Mouse (Mus musculus): ENCODE measurements around the gene Dppa4. TPM values are rescaled to one million over a fixed set of nuclear protein-coding genes. Genes with fewer than 3 reads are reported as not detected.
A peak's percentile ranks its signal among the peaks of the same experiment; 100 is the strongest.

The Dppa4 gene
- polyA plus RNA-seq, 1 experiment from 2014 or later, result not detected

- no peak overlapping the region for H3K4me3 ChIP-seq (ENCODE audit: low read depth, low read length)
- no peaks in the 10 kb centered on the region for H3K4me1 ChIP-seq (ENCODE audit: control insufficient read depth, insufficient read depth, low read length)
- WGBS, result 69% methylated on average over 12 of the region's 12 CpGs
- DNase-seq (ENCODE audit: low spot score), result no peak
- no peak overlapping the region for H3K27ac ChIP-seq (ENCODE audit: low read depth, low read length)
- H3K9me3 ChIP-seq (replicated peaks; ENCODE audit: control insufficient read depth, low read length), result no peaks in the 10 kb centered on the region
- no peak for ATAC-seq
- no peak overlapping the region for H3K4me2 ChIP-seq (ENCODE audit: low read length)
- H3K9ac ChIP-seq (ENCODE audit: low read length), result no peak overlapping the region
- no peaks in the 10 kb centered on the region for H3K36me3 ChIP-seq (ENCODE audit: control insufficient read depth, insufficient read depth, low read length)
- no peaks in the 10 kb centered on the region for H3K27me3 ChIP-seq (replicated peaks; ENCODE audit: control insufficient read depth, insufficient read depth, low read length)
These were observed 26.5 kb downstream of the Dppa4 start for GRCm38 (mm10) chr16:48309912-48310630.

- Histone ChIP-seq H3K27me3 (replicated peaks; ENCODE audit: control insufficient read depth, insufficient read depth, low read length) (no peaks in the 10 kb centered on the region), H3K9me3 (replicated peaks; ENCODE audit: control insufficient read depth, low read length) (no peaks in the 10 kb centered on the region), H3K4me1 (ENCODE audit: control insufficient read depth, insufficient read depth, low read length) (no peaks in the 10 kb centered on the region), H3K36me3 (ENCODE audit: control insufficient read depth, insufficient read depth, low read length) (no peaks in the 10 kb centered on the region), H3K9ac (ENCODE audit: low read length) (no peak overlapping the region), H3K4me3 (ENCODE audit: low read depth, low read length) (no peak overlapping the region), H3K4me2 (ENCODE audit: low read length) (no peak overlapping the region), H3K27ac (ENCODE audit: low read depth, low read length) (no peak overlapping the region)
- WGBS, result 92% methylated on average over 3 of the region's 3 CpGs
- ATAC-seq, result no peak
- no peak for DNase-seq (ENCODE audit: low spot score)
These were observed 31.8 kb downstream of the Dppa4 start for GRCm38 (mm10) chr16:48315294-48315693.

- H3K4me2 ChIP-seq (ENCODE audit: low read length), result no peak overlapping the region
- H3K27me3 ChIP-seq (replicated peaks; ENCODE audit: control insufficient read depth, insufficient read depth, low read length), result no peaks in the 10 kb centered on the region
- H3K4me3 ChIP-seq (ENCODE audit: low read depth, low read length), result no peak overlapping the region
- DNase-seq (ENCODE audit: low spot score) (no peak), ATAC-seq (no peak)
- no peaks in the 10 kb centered on the region for H3K36me3 ChIP-seq (ENCODE audit: control insufficient read depth, insufficient read depth, low read length)
- H3K9me3 ChIP-seq (replicated peaks; ENCODE audit: control insufficient read depth, low read length), result no peaks in the 10 kb centered on the region
- no peaks in the 10 kb centered on the region for H3K4me1 ChIP-seq (ENCODE audit: control insufficient read depth, insufficient read depth, low read length)
- WGBS, result 100% methylated on average over 6 of the region's 6 CpGs
- H3K27ac ChIP-seq (ENCODE audit: low read depth, low read length), result no peak overlapping the region
- H3K9ac ChIP-seq (ENCODE audit: low read length), result no peak overlapping the region
These were observed 37.2 kb downstream of the Dppa4 start for GRCm38 (mm10) chr16:48320781-48321180.

- Histone ChIP-seq H3K4me2 (ENCODE audit: low read length) (no peak overlapping the region), H3K4me1 (ENCODE audit: control insufficient read depth, insufficient read depth, low read length) (no peaks in the 10 kb centered on the region), H3K36me3 (ENCODE audit: control insufficient read depth, insufficient read depth, low read length) (no peaks in the 10 kb centered on the region), H3K4me3 (ENCODE audit: low read depth, low read length) (no peak overlapping the region), H3K9ac (ENCODE audit: low read length) (no peak overlapping the region), H3K27ac (ENCODE audit: low read depth, low read length) (no peak overlapping the region), H3K9me3 (replicated peaks; ENCODE audit: control insufficient read depth, low read length) (no peaks in the 10 kb centered on the region), H3K27me3 (replicated peaks; ENCODE audit: control insufficient read depth, insufficient read depth, low read length) (no peaks in the 10 kb centered on the region)
- WGBS, result 80% methylated on average over 6 of the region's 6 CpGs
- DNase-seq (ENCODE audit: low spot score) (peak; percentile 1), ATAC-seq (no peak)
These were observed 39.6 kb downstream of the Dppa4 start for GRCm38 (mm10) chr16:48323133-48323532.

- no peak overlapping the region for H3K4me2 ChIP-seq (ENCODE audit: low read length)
- no peaks in the 10 kb centered on the region for H3K27me3 ChIP-seq (replicated peaks; ENCODE audit: control insufficient read depth, insufficient read depth, low read length)
- no peak overlapping the region for H3K27ac ChIP-seq (ENCODE audit: low read depth, low read length)
- no peaks in the 10 kb centered on the region for H3K36me3 ChIP-seq (ENCODE audit: control insufficient read depth, insufficient read depth, low read length)
- ATAC-seq (no peak), DNase-seq (ENCODE audit: low spot score) (no peak)
- no peaks in the 10 kb centered on the region for H3K9me3 ChIP-seq (replicated peaks; ENCODE audit: control insufficient read depth, low read length)
- 87% methylated on average over 8 of the region's 8 CpGs for WGBS
- H3K4me3 ChIP-seq (ENCODE audit: low read depth, low read length), result no peak overlapping the region
- H3K9ac ChIP-seq (ENCODE audit: low read length), result no peak overlapping the region
- no peaks in the 10 kb centered on the region for H3K4me1 ChIP-seq (ENCODE audit: control insufficient read depth, insufficient read depth, low read length)
These were observed 40.2 kb downstream of the Dppa4 start for GRCm38 (mm10) chr16:48323602-48324345.

- Histone ChIP-seq H3K4me3 (ENCODE audit: low read depth, low read length) (no peak overlapping the region), H3K27ac (ENCODE audit: low read depth, low read length) (no peak overlapping the region), H3K9ac (ENCODE audit: low read length) (no peak overlapping the region), H3K4me1 (ENCODE audit: control insufficient read depth, insufficient read depth, low read length) (no peaks in the 10 kb centered on the region), H3K4me2 (ENCODE audit: low read length) (no peak overlapping the region), H3K9me3 (replicated peaks; ENCODE audit: control insufficient read depth, low read length) (no peaks in the 10 kb centered on the region), H3K27me3 (replicated peaks; ENCODE audit: control insufficient read depth, insufficient read depth, low read length) (no peaks in the 10 kb centered on the region), H3K36me3 (ENCODE audit: control insufficient read depth, insufficient read depth, low read length) (no peaks in the 10 kb centered on the region)
- ATAC-seq (no peak), DNase-seq (ENCODE audit: low spot score) (no peak)
- 89% methylated on average over 5 of the region's 5 CpGs for WGBS
These were observed 43.4 kb downstream of the Dppa4 start for GRCm38 (mm10) chr16:48326903-48327302.

- H3K27me3 ChIP-seq (replicated peaks; ENCODE audit: control insufficient read depth, insufficient read depth, low read length), result no peaks in the 10 kb centered on the region
- no peaks in the 10 kb centered on the region for H3K9me3 ChIP-seq (replicated peaks; ENCODE audit: control insufficient read depth, low read length)
- no peak overlapping the region for H3K9ac ChIP-seq (ENCODE audit: low read length)
- ATAC-seq (no peak), DNase-seq (ENCODE audit: low spot score) (no peak)
- WGBS, result 94% methylated on average over 2 of the region's 2 CpGs
- no peaks in the 10 kb centered on the region for H3K4me1 ChIP-seq (ENCODE audit: control insufficient read depth, insufficient read depth, low read length)
- no peak overlapping the region for H3K27ac ChIP-seq (ENCODE audit: low read depth, low read length)
- no peak overlapping the region for H3K4me2 ChIP-seq (ENCODE audit: low read length)
- H3K36me3 ChIP-seq (ENCODE audit: control insufficient read depth, insufficient read depth, low read length), result no peaks in the 10 kb centered on the region
- H3K4me3 ChIP-seq (ENCODE audit: low read depth, low read length), result no peak overlapping the region
These were observed 44.9 kb downstream of the Dppa4 start for GRCm38 (mm10) chr16:48328420-48328819.

GRCm38 (mm10) chr16:48331822-48332221 is 48.3 kb downstream of the Dppa4 start:
- DNase-seq (ENCODE audit: low spot score), result no peak
- ATAC-seq, result no peak
- Histone ChIP-seq H3K9ac (ENCODE audit: low read length) (no peak overlapping the region), H3K27me3 (replicated peaks; ENCODE audit: control insufficient read depth, insufficient read depth, low read length) (no peaks in the 10 kb centered on the region), H3K4me2 (ENCODE audit: low read length) (no peak overlapping the region), H3K4me1 (ENCODE audit: control insufficient read depth, insufficient read depth, low read length) (no peaks in the 10 kb centered on the region), H3K9me3 (replicated peaks; ENCODE audit: control insufficient read depth, low read length) (no peaks in the 10 kb centered on the region), H3K36me3 (ENCODE audit: control insufficient read depth, insufficient read depth, low read length) (no peaks in the 10 kb centered on the region), H3K4me3 (ENCODE audit: low read depth, low read length) (no peak overlapping the region), H3K27ac (ENCODE audit: low read depth, low read length) (no peak overlapping the region)
- 91% methylated on average over 3 of the region's 3 CpGs for WGBS

GRCm38 (mm10) chr16:48335326-48335725 is 51.8 kb downstream of the Dppa4 start:
- no peak overlapping the region for H3K4me2 ChIP-seq (ENCODE audit: low read length)
- WGBS, result 87% methylated on average over 4 of the region's 4 CpGs
- no peaks in the 10 kb centered on the region for H3K27me3 ChIP-seq (replicated peaks; ENCODE audit: control insufficient read depth, insufficient read depth, low read length)
- H3K4me1 ChIP-seq (ENCODE audit: control insufficient read depth, insufficient read depth, low read length), result no peaks in the 10 kb centered on the region
- no peak overlapping the region for H3K9ac ChIP-seq (ENCODE audit: low read length)
- H3K9me3 ChIP-seq (replicated peaks; ENCODE audit: control insufficient read depth, low read length), result no peaks in the 10 kb centered on the region
- H3K4me3 ChIP-seq (ENCODE audit: low read depth, low read length), result no peak overlapping the region
- no peaks in the 10 kb centered on the region for H3K36me3 ChIP-seq (ENCODE audit: control insufficient read depth, insufficient read depth, low read length)
- no peak for ATAC-seq
- H3K27ac ChIP-seq (ENCODE audit: low read depth, low read length), result no peak overlapping the region
- no peak for DNase-seq (ENCODE audit: low spot score)
